Mouse (Mus musculus) embryonic facial prominence, embryonic 12.5 days (tissue): ENCODE results near the gene Procr. TPM values are rescaled to one million over a fixed set of nuclear protein-coding genes. Genes with fewer than 3 reads are reported as not detected.
"Not testable (repeated sequence)": the region's sequence is repeated elsewhere in the genome, so short reads cannot be mapped to it uniquely, and the experiment has no call there.

Experiments used
- ATAC-seq: fragments of 200-750 bp; cut with Nextera tagmentation; 2 replicates; pipeline ENCODE4 v1.8.0; 2017; ENCODE audit not compliant: insufficient number of reproducible peaks, insufficient read depth, low FRiP score, low TSS enrichment
- H3K27ac ChIP-seq: fragments of 300-500 bp; sonication (generic); 2 replicates; pipeline ENCODE4 v1.5.1; 2016; ENCODE audit warnings: mild to moderate bottlenecking
- H3K27me3 ChIP-seq: fragments of 300-500 bp; sonication (generic); 2 replicates; pipeline ENCODE4 v1.6.1; 2016; ENCODE audit warnings: mild to moderate bottlenecking, moderate library complexity
- H3K36me3 ChIP-seq: fragments of 300-500 bp; sonication (generic); 2 replicates; pipeline ENCODE4 v1.6.1; 2016; ENCODE audit warnings: mild to moderate bottlenecking
- H3K4me1 ChIP-seq: fragments of 300-500 bp; sonication (generic); 2 replicates; pipeline ENCODE4 v1.6.1; 2016
- H3K4me2 ChIP-seq: fragments of 300-500 bp; sonication (generic); replicated peaks from 2 replicates; pipeline ENCODE4 v1.6.1; 2016; ENCODE audit warnings: mild to moderate bottlenecking, moderate library complexity
- H3K4me3 ChIP-seq: fragments of 300-500 bp; sonication (generic); 2 replicates; pipeline ENCODE4 v1.5.1; 2016; ENCODE audit warnings: mild to moderate bottlenecking
- H3K9ac ChIP-seq: fragments of 300-500 bp; sonication (generic); 2 replicates; pipeline ENCODE4 v1.6.1; 2016; ENCODE audit warnings: mild to moderate bottlenecking, moderate library complexity
- H3K9me3 ChIP-seq: fragments of 300-500 bp; sonication (generic); 2 replicates; pipeline ENCODE4 v1.6.1; 2016; ENCODE audit warnings: mild to moderate bottlenecking, moderate library complexity
- WGBS: fragments of 180-500 bp; shearing (Covaris S2); methylation state at CpG from one replicate; pipeline ENCODE4 v1.1.7; 2016; 5-methylcytosine and 5-hydroxymethylcytosine counted together
- polyA plus RNA-seq: library from polyadenylated mRNA; unstranded; fragments of >200 nt; fragmentation: Nextera tagmentation; extraction: Ambion mirVana; gene quantifications from 2 replicates; pipeline ENCODE4 v1.2.1, GENCODE M21; 2016

Gene Procr
- polyA plus RNA-seq, 1 experiment from 2014 or later: 3.6 TPM

DNA sequence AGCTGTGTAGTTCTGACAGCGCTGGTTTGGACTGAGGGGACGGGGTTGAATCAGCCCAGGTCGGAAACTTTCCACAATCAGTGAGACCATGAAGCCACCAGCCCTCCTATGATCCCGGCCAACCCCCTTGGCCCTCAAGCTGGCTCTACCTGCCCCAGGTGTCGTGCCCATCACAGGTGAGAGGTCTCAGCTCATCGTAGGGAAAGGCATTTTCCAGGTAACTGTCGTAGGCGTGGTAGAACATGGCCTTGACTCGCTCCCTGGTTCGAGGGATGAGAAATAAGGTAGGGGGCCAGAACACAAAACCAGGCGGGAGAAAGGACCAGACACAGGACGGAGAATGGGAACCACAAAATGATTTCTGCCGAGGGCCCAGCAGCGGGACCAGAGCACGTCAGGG lies 22.2 kb upstream of the Procr start:
- ATAC-seq: 0 out of 2 replicates have a peak, but pooled peaks have one; percentile 22
- Histone ChIP-seq H3K9me3 (no peaks in the 10 kb centered on the region), H3K36me3 (no peaks in the 10 kb centered on the region), H3K4me3 (peak overlapping the region; percentile 92), H3K4me1 (peaks cover 5% of the 10 kb centered on the region), H3K4me2 (peak overlapping the region; percentile 83), H3K9ac (peak overlapping the region; percentile 71), H3K27me3 (0 out of 2 replicates have a peak, but pooled peaks cover 4% of the 10 kb centered on the region), H3K27ac (no peak overlapping the region)
- 5% methylated on average over 15 of the region's 15 CpGs for WGBS

- no peak within 1 kb of the TSS for H3K27ac ChIP-seq
- H3K9ac ChIP-seq: peak within 1 kb of the TSS; percentile 71
- H3K4me3 ChIP-seq: peak within 1 kb of the TSS; percentile 92
- no peaks in the 10 kb centered on the region for H3K36me3 ChIP-seq
- ATAC-seq: peak; percentile 81
- H3K27me3 ChIP-seq: 0 out of 2 replicates have a peak, but pooled peaks cover 4% of the 10 kb centered on the region
- peaks cover 5% of the 10 kb centered on the region for H3K4me1 ChIP-seq
- H3K4me2 ChIP-seq: peak within 1 kb of the TSS; percentile 83
- H3K9me3 ChIP-seq: no peaks in the 10 kb centered on the region
- under 1% methylated on average over 33 of the region's 33 CpGs for WGBS
Measured at GRCm38 (mm10) chr2:155729158-155729645, 21.7 kb upstream of the Procr start, which contains the start of gene Edem2. Gene Edem2 (minus strand): TSS chr2:155729475.

DNA sequence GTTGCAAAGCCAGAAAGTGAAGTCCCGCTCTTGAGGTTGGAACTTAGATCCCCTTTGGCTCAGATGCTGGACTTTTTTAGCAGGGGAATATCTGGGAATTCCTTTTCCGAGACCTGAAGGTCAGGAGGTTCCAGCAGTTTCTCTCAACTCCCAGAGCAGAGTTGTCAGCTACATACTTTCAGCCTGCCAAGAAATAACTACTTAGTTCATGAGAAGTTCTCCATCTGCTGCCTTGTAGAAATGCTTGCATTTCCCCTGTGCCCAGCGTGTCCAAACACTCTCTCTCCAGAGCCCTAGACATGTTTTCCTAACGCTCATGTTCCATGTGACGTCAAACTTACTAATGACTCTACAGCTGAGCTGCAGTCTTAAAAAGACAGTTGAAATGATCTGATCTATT lies 15.8 kb upstream of the Procr start:
- Histone ChIP-seq H3K4me2 (no peak overlapping the region), H3K27me3 (0 out of 2 replicates have a peak, but pooled peaks cover 4% of the 10 kb centered on the region), H3K36me3 (no peaks in the 10 kb centered on the region), H3K9ac (no peak overlapping the region), H3K27ac (no peak overlapping the region), H3K9me3 (no peaks in the 10 kb centered on the region), H3K4me1 (no peaks in the 10 kb centered on the region), H3K4me3 (no peak overlapping the region)
- ATAC-seq: no peak
- 70% methylated on average over 5 of the region's 5 CpGs for WGBS

DNA sequence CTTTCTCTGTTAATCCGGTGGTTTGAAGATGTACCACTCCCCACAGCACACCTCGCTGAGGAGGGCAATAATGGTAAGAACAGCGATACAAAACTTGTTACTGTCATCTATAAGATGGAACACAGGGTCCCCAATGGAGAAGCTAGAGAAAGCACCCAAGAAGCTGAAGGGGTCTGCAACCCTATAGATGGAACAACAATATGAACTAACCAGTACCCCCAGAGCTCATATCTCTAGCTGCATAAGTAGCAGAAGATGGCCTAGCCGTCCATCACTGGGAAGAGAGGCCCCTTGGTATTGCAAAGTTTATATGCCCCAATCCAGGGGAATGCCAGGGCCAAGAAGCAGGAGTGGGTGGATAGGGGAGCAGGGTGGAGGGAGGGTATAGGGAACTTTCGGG lies 15.2 kb upstream of the Procr start, which contains the start of gene Gm17581:
TSS of gene Gm17581 (minus strand) at position 101 of the 400 bp plus-strand sequence.
- ATAC-seq, H3K36me3 ChIP-seq, H3K27ac ChIP-seq, H3K27me3 ChIP-seq, H3K4me2 ChIP-seq, H3K9ac ChIP-seq, H3K4me1 ChIP-seq, H3K9me3 ChIP-seq, H3K4me3 ChIP-seq: not testable (repeated sequence)
- WGBS: 84% methylated on average over 5 of the region's 5 CpGs

DNA sequence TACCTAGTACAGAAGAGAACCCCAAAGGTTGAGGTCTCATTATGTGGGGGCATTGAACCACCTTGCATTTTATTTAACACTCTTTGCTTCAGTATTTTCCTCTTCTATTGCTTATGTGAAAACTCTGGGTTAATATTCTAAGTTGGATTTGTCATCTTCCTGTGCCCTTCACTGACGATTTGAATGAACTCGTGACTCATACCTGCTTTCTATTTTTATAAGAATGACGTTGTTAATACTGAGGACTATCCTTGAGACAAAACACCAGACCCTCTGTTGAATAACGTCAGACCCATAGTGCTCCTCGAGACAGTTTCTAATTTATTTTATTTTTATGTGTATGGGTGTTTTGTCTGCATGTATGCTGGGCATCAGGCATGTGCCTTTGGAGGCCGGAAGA lies 14.0 kb upstream of the Procr start:
- Histone ChIP-seq H3K4me1 (no peaks in the 10 kb centered on the region), H3K27ac (no peak overlapping the region), H3K9me3 (no peaks in the 10 kb centered on the region), H3K27me3 (no peaks in the 10 kb centered on the region), H3K4me2 (no peak overlapping the region), H3K9ac (no peak overlapping the region), H3K36me3 (no peaks in the 10 kb centered on the region), H3K4me3 (no peak overlapping the region)
- no peak for ATAC-seq
- whole genome bisulfite sequencing: 81% methylated on average over 6 of the region's 6 CpGs

DNA sequence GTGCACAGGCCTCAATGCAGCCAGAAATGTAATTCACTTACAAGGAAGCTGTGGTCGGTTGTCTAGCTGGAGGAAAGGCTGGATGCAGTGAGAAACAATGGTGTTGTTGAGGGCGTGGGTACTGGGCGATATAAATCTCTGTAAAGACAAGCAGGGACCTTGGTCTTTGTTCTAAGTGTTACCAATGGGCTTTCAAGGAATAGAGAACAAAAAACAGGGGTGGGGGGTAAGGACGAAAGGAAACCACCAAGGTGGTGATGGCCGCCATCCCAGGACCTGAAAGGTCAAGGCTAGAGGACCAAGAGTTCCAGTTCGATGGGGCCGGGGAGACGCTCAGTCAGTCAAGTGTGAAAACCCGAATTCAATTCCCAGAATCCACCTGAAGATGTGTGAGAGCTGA lies 13.1 kb upstream of the Procr start:
- ATAC-seq: no peak
- H3K27ac ChIP-seq: no peak overlapping the region
- no peaks in the 10 kb centered on the region for H3K4me1 ChIP-seq
- H3K27me3 ChIP-seq: no peaks in the 10 kb centered on the region
- no peak overlapping the region for H3K4me3 ChIP-seq
- H3K9me3 ChIP-seq: no peaks in the 10 kb centered on the region
- 77% methylated on average over 9 of the region's 9 CpGs for WGBS
- H3K36me3 ChIP-seq: no peaks in the 10 kb centered on the region
- no peak overlapping the region for H3K4me2 ChIP-seq
- no peak overlapping the region for H3K9ac ChIP-seq

DNA sequence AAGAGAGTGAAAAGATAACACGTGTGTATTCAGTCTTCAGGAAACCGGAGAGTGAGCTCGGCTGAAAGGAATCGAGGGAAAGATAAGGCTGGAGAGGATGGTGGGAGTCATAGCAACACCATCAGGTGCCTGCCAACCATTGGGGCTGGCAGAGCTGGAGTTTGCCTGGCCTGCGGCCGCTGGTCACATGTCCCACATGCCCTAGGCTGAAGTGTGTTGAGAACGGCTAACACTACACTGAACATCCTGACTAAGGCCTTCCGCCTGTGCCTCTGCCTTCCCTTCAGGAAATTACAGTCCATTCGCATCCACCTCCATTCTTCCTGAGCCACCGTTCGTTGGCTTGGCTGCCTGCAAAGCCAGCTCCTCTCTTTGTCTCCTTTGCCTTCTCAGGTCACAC lies 8.7 kb upstream of the Procr start:
- Histone ChIP-seq H3K4me1 (no peaks in the 10 kb centered on the region), H3K9ac (no peak overlapping the region), H3K4me3 (no peak overlapping the region), H3K9me3 (no peaks in the 10 kb centered on the region), H3K27me3 (no peaks in the 10 kb centered on the region), H3K27ac (no peak overlapping the region), H3K4me2 (no peak overlapping the region), H3K36me3 (no peaks in the 10 kb centered on the region)
- ATAC-seq: no peak
- 79% methylated on average over 11 of the region's 11 CpGs for WGBS

- no peak overlapping the region for H3K27ac ChIP-seq
- 77% methylated on average over 12 of the region's 12 CpGs for WGBS
- no peaks in the 10 kb centered on the region for H3K36me3 ChIP-seq
- H3K4me1 ChIP-seq: no peaks in the 10 kb centered on the region
- ATAC-seq: no peak; the same call in 1 of the 2 replicates
- H3K4me3 ChIP-seq: no peak overlapping the region
- no peaks in the 10 kb centered on the region for H3K27me3 ChIP-seq
- no peak overlapping the region for H3K4me2 ChIP-seq
- no peak overlapping the region for H3K9ac ChIP-seq
- H3K9me3 ChIP-seq: no peaks in the 10 kb centered on the region
Measured at GRCm38 (mm10) chr2:155742931-155743337, 8.0 kb upstream of the Procr start.

- H3K36me3 ChIP-seq: no peaks in the 10 kb centered on the region
- no peaks in the 10 kb centered on the region for H3K9me3 ChIP-seq
- H3K4me2 ChIP-seq: no peak overlapping the region
- no peak overlapping the region for H3K27ac ChIP-seq
- 92% methylated on average over 9 of the region's 9 CpGs for WGBS
- H3K4me1 ChIP-seq: no peaks in the 10 kb centered on the region
- no peak for ATAC-seq
- H3K9ac ChIP-seq: no peak overlapping the region
- H3K4me3 ChIP-seq: no peak overlapping the region
- H3K27me3 ChIP-seq: no peaks in the 10 kb centered on the region
Measured at GRCm38 (mm10) chr2:155743351-155743750, 7.6 kb upstream of the Procr start.

- ATAC-seq: no peak
- WGBS: 60% methylated on average over 3 of the region's 3 CpGs
- Histone ChIP-seq H3K27me3 (no peaks in the 10 kb centered on the region), H3K4me3 (no peak overlapping the region), H3K9me3 (no peaks in the 10 kb centered on the region), H3K4me2 (no peak overlapping the region), H3K9ac (no peak overlapping the region), H3K4me1 (no peaks in the 10 kb centered on the region), H3K27ac (no peak overlapping the region), H3K36me3 (no peaks in the 10 kb centered on the region)
Measured at GRCm38 (mm10) chr2:155745487-155745886, 5.4 kb upstream of the Procr start.

DNA sequence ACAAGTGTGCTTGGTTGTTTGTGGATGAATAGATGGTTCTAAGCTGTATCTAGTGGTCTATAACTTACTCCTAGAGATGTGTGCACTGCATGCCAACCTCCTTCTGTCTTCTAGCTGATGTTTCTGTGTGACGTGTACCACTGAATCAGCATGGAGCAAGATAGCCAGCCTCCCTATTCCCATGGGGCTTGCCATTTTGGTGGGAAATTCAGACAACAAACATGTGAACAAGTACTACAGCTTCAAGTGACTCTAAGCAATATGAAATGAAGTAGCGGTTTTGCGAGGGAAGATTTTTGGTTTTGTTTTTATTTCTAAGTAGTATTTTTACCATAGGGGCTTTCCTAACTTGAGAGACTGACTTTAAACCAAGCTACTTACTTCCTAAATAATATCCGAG lies 1.5 kb upstream of the Procr start:
- no peak overlapping the region for H3K4me2 ChIP-seq
- 0 out of 2 replicates have a peak, but pooled peaks cover 5% of the 10 kb centered on the region for H3K4me1 ChIP-seq
- no peak overlapping the region for H3K9ac ChIP-seq
- H3K4me3 ChIP-seq: no peak overlapping the region
- H3K36me3 ChIP-seq: no peaks in the 10 kb centered on the region
- ATAC-seq: no peak
- no peak overlapping the region for H3K27ac ChIP-seq
- WGBS: 86% methylated on average over 4 of the region's 4 CpGs
- H3K9me3 ChIP-seq: no peaks in the 10 kb centered on the region
- 0 out of 2 replicates have a peak, but pooled peaks cover 2% of the 10 kb centered on the region for H3K27me3 ChIP-seq

DNA sequence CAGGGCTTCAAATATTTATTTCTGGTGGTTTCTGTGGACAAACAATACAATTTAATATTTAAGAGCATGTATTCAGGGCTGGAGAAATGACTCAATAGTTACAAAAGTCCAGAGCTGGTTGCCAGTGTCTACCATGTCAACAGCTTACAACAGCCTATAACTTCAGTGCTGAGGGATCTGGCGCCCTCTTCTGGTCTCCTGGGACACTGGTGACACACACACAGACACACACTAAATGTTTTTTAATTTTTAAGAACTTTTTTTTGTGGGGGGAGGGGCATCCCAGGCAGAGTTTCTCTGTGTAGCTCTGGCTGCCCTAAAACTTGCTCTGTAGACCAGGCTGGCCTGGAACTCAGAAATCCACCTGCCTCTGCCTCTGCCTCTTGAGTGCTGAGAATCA lies 4.8 kb downstream of the Procr start:
- 0% methylated on average over 1 of the region's 1 CpGs for WGBS
- Histone ChIP-seq H3K9ac (no peak overlapping the region), H3K4me3 (no peak overlapping the region), H3K36me3 (no peaks in the 10 kb centered on the region), H3K4me2 (no peak overlapping the region), H3K4me1 (0 out of 2 replicates have a peak, but pooled peaks cover 5% of the 10 kb centered on the region), H3K9me3 (no peaks in the 10 kb centered on the region), H3K27me3 (0 out of 2 replicates have a peak, but pooled peaks cover 2% of the 10 kb centered on the region), H3K27ac (no peak overlapping the region)
- ATAC-seq: no peak
